Mouse (Mus musculus) kidney, adult 11 months (tissue): ENCODE measurements around the gene Dab1.

Experiments used
- DNase-seq: peaks from one replicate; pipeline ENCODE4 v3.0.0; 2022

Gene Dab1

DNA sequence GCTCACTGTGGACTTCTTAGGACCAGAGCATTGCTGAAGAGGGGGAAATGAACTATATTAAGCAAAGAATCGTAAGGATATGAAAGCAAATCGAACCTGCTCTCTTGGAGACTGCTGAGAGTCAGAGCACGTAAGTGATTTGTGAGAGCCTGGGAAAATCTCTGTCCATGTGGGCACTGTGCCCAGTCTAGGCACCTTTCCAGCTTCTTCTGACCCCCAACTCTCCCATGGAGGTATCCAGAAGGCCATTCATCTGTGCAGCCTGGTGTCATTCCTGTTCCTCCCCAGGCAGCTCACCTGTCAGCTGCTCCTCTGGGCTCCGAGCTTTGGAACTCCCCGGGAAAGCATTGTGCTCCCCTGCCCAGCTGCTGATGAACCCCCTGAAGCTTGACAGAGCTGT is 389.2 kb downstream of the Dab1 start:
- DNase-seq = peak; percentile 52

GRCm38 (mm10) chr4:104011683-104012082 is 392.5 kb downstream of the Dab1 start:
- DNase-seq = no peak

DNA sequence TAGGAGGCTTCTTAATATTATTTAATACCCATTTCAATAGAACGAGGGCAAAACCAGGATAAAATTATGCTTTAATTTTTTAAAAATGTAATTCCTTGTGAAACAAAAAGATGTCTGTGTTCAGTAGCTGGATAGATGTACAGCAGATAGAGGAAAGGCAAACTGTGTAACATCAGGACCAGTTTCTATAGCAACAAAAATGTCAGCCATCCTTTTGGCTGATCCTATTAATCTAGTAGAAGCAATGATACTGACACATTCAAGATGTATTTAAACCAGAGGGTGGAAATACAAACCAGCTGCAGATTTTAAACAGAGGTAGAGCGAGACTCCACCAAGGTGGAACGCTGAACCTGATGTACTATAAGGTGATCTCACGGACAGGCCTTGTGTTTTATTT is 393.0 kb downstream of the Dab1 start:
- no peak for DNase-seq

DNA sequence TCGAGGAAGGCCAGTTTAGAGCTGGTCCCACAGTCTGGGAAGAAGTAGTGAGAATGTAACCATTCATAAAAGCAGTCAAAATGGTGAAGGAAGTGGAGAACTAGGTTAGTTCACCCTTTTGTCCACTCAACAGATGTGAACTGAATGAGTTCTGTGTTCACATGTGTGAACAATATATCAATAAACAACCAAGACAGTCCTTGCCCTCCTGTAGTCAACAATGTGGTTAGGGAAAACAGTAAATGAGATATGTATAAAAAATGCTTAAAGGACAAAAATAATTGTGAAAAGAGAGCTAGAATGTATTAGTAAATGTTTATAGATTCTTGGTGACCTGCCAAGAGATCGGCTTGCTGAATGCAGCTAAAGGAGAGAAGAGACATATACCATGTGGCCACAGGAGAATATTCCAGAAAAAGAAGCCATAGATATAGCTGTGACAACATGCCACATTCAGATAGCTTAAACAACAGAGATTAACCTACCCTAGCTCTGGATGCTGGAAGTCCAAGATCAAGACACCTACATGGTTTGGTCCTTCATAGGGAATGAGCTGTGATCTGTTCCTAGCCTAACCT is 406.0 kb downstream of the Dab1 start:
- DNase-seq = no peak

DNA sequence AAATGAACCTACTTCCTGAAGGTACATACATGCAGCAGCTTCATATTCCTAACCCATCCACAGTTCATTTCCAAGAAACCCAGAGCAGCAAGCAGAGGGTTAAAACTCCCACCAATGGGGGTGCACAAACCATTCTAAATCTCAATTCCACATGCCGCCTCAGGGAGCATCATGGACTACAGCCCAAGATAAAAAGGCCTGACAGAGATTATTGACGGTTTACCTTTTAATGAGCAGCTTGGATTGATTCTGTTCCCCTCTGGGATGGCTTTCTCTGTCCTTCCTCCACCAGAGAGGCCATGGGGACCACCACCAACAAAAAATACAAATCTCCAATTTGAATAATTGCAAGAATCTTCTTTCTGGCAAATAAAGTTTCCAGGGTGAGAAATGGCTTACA is 407.7 kb downstream of the Dab1 start:
- DNase-seq = no peak

DNA sequence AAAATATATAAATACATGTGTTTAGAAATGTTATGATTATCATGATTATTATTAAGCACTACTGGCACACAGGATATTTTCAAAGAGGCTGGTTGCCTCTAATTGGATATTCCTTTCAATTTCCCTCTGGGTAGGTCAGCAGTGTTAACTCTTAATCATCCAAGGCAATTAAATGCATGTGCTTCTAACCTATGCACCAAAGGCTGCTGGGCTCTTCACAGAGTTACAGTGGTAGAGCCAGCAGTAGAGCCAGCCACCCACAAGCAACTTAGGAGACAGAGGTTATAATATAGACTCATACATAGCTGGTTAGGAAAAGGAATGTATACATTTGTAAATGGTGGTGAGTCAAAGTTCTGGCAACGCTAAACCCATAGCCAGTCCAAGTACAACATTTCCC is 408.1 kb downstream of the Dab1 start:
- no peak for DNase-seq

- DNase-seq = no peak
Measured at GRCm38 (mm10) chr4:104036091-104036490, 416.9 kb downstream of the Dab1 start.

- no peak for DNase-seq
Measured at GRCm38 (mm10) chr4:104039588-104039987, 420.4 kb downstream of the Dab1 start.

DNA sequence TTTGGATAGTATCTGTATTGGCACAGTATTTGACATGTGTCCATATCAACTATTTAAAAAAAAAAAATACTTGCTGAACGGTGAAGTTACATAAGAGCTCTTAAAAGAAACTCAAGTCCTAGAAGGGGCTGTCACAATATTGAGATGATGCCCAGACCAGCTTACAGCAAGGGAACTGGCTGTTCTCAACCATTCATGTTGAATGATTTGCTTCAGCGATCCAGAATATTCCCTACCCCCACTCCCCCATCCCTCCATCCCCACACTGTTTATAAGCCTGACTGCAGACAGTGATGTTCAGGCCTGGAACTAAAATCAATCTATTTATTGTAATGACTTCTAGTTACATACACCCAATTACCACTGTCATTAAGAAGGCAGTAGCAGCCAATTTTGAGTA is 424.3 kb downstream of the Dab1 start:
- no peak for DNase-seq

DNA sequence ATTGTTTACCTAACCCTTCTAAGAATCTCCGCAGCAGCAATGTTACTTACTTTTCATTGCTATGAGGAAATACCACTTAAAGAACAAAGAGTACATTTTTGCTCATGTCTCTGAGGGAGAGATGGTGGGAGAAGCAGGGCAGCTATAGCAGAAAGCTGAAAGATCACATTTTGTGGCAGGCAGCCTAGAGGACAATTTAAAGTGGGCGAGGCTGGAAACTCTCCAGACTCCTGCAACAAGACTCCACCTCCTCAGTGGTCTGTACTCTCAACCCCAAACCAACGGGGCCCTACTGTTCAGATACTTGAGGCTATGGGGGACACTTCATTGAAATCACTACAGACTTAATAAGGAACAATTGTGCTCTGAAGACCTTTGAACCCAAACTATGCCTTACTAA is 425.5 kb downstream of the Dab1 start:
- no peak for DNase-seq

DNA sequence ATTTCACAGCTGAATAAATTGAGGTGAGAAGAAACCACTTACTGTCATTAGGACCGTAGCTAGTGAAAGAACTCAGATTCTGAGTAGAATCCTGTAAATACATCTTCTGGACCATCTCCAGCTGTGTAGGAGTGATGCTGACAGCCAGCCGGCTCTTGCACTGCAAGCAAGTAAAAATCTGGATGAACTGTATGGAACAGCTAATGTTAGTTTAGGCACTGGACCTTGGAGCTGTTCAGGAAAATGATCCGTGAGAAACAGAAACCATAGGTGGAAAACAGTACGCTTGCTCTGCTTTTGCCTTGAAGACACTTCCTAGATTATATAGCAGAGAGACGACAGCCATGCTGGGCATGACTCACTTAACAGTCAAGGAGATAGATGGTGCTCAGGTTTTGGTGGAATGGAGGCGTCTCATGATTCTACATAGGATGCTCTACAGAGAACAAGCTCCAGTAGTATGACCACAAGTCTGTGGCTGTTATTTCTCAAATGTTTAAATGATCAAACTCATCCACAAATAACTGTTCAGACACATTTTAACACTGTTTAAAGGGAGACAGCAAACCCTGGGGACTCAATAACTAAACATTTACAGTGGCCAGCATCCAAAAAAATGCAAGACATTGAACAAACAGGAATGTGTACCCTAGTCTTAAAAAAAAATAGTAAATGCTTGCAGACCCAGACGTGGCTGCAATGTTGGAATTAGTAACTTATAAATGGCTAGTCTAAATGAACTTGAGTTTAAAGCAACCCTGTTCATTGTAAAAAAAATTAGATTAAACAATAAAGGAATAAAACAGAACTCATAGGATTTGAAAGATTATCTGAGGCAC is 429.0 kb downstream of the Dab1 start:
- no peak for DNase-seq

DNA sequence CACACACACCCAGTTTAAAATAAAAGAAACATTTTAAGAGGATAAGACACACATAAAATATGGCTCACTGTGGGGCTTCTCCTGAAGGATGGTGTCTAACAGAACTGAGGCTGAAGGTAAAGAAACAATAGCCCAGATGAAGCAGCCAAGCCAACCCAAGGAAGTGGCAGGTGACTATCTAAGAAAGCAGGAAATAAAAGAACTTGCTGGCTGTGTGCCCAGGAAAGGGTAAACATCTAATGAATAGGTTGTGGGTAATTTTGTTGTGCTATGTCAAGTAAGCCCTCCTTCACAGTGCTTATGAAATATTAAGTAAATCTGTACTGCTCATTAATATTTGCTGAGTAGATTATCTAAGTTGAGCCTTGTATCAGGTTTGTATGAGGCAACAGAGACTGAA is 438.0 kb downstream of the Dab1 start:
- no peak for DNase-seq

- no peak for DNase-seq
Measured at GRCm38 (mm10) chr4:104059569-104059968, 440.4 kb downstream of the Dab1 start.

DNA sequence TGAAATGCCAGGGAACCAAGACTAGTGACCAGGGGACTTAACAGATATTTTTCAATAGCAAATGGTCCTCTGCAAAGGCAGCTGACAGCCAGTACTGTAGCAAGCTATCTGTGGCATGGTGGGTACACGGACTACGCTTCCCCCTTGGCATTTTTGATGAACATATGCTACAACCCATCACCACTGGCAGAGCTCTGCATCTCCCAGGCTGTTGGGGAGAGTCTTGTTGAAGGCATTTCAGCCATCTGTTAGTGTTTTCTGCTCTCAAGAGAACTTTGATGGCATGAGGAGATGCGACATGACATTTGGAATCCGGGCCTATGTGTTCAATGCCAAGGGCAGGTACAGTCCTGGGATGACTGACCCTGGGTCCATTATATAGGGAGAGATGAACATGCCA is 443.2 kb downstream of the Dab1 start:
- no peak for DNase-seq

DNA sequence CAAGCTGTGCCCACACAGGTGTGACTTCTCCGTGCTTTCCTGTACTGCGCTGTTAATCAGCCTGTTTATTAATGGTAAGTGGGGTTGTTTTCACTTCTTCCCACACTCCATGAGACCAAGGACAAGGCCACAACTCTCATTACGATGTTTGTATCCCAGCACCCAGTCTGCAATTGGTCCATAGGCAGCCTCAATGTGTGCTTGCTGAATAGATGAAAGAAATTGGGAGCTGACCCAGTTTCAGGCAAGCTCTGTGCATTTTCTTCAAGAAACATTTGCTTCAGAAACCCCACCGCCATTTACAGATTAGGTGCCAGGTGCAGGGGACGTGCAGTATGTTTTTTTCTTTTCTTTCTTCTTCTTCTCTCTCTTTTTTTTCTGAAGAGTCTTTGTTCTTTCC is 447.7 kb downstream of the Dab1 start:
- no peak for DNase-seq

- DNase-seq = peak; percentile 69
Measured at GRCm38 (mm10) chr4:104067748-104068147, 448.6 kb downstream of the Dab1 start.

DNA sequence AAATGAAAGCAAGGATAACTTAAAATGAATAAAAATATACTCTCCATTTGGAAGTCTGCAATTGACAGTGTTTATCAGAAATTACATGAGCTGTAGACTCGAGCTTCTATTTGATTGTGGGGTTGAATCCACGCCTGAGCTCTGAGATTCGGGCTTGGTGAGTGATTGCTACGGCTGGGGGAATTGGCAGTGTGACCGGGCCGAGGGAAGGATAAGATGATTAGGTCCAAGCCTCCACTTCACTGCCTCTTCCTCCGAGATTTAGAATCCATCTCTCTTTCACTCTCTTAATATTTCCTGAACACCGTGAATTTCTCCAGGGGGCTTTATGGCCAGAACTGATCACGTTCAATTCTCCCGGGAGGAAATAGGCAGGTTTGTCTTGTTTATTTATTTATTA is 452.1 kb downstream of the Dab1 start:
- DNase-seq = no peak

- DNase-seq = peak; percentile 66
Measured at GRCm38 (mm10) chr4:104073920-104074459, 454.8 kb downstream of the Dab1 start.

GRCm38 (mm10) chr4:104077771-104078170 is 458.6 kb downstream of the Dab1 start:
- DNase-seq = peak; percentile 55

GRCm38 (mm10) chr4:104106299-104106698 is 487.1 kb downstream of the Dab1 start:
- DNase-seq = no peak

DNA sequence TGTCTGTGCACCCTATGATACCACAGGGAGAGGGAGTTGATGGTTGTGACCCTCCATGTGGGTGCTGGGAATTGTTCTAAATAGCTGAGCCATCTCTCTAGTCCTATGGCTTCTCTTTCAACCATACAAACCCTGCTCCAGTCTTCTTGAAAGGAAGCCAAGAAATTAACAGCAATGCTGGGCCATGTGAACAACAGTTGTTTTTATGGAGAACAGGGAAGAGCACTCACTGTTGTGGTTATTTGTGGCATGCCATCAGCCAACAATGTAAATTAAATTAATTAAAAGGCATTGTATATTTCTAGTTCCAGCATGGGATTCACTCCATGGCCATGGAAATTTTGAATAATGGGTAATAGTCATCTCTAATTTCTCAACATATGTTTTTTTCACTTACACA is 492.5 kb downstream of the Dab1 start:
- DNase-seq = no peak

DNA sequence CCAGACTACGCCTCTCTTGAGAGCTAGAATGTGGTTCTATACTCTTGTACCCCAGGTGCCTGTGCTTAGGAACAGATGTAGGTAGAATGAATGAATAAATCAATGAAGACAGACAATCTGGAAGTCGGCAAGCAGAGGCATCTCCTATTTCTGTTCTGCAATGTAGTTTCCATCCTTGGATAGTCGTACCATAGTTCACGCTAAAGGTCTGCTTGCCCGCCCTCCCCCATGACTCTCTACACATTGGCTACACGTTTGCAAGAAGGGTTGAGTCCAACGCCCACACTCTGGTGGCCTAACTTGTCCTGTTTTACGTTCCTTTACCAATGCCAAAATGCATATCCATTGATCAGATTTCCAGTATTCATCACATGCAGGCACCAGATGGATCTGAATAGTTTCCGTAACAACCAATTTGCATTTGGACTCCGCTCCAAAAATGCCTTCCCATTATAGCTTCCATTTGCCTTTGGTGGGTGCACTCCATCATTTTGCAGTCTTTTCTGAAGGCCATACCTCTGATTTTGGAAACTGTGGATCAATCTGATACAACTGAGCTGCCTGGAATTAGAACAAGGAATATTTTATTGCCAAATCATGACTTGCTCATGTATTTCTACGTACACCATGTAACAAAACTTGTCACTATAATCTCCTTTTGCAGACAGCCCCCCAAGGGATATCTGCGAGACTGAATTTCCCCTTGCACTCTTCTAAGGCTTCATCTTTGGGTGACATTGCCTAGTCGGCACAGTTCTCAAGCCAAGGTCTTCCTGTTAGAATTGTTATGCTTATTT is 494.2 kb downstream of the Dab1 start:
- DNase-seq = no peak

- no peak for DNase-seq
Measured at GRCm38 (mm10) chr4:104114006-104114361, 494.8 kb downstream of the Dab1 start.

DNA sequence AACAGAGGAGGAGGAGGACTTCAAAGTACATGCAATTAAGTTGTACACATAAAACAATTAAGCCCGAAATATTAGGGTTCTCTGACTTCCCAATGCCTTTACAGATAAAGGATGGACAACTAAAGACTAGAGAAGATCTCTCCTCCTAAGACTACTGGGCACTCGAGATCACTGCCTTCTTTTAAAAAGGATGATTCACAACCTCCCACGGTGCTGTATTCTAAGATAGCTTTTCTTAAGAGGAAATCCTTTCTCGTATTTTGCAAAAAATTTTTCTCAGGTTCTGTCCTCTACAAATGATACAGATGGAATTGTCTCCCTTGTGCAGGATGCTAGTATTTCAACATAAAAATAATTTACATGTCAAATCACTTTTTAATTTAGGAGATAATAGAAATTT is 500.9 kb downstream of the Dab1 start:
- no peak for DNase-seq
